Mouse (Mus musculus) spleen, postnatal 36 days (tissue): ENCODE data around the gene Prdm11.

Experiments used
- DNase-seq, 2 experiments: peaks; one replicate each; pipeline ENCODE4 v3.0.0; 2022; ENCODE audit warnings: low spot score in 2 of 2, mixed read lengths in 1 of 2

Gene Prdm11

GRCm38 (mm10) chr2:93045818-93046508, at the start of gene Prdm11:
Prdm11 (minus strand) TSS chr2:93046167.
- DNase-seq: peak; percentile 27 to 33

- DNase-seq: no peak
Measured at GRCm38 (mm10) chr2:93092347-93092746, 46.4 kb upstream of the Prdm11 start.

GRCm38 (mm10) chr2:93091679-93092078, 45.7 kb upstream of the Prdm11 start:
- DNase-seq: no peak

GRCm38 (mm10) chr2:93089379-93090089, 43.6 kb upstream of the Prdm11 start:
- DNase-seq: no peak

- DNase-seq: no peak
Measured at GRCm38 (mm10) chr2:93088006-93088405, 42.0 kb upstream of the Prdm11 start.

- no peak for DNase-seq
Measured at GRCm38 (mm10) chr2:93085291-93086027, 39.5 kb upstream of the Prdm11 start.

- no peak for DNase-seq
Measured at GRCm38 (mm10) chr2:93084481-93084880, 38.5 kb upstream of the Prdm11 start.

GRCm38 (mm10) chr2:93083317-93083716, 37.4 kb upstream of the Prdm11 start:
- DNase-seq: no peak

- no peak for DNase-seq
Measured at GRCm38 (mm10) chr2:93082846-93083245, 36.9 kb upstream of the Prdm11 start.

- no peak for DNase-seq
Measured at GRCm38 (mm10) chr2:93080871-93081608, 35.1 kb upstream of the Prdm11 start.

- no peak for DNase-seq
Measured at GRCm38 (mm10) chr2:93079394-93079793, 33.4 kb upstream of the Prdm11 start.

GRCm38 (mm10) chr2:93076578-93076955, 30.6 kb upstream of the Prdm11 start:
- no peak for DNase-seq

- peak; percentile 47 to 52 for DNase-seq
Measured at GRCm38 (mm10) chr2:93075738-93076577, 30.0 kb upstream of the Prdm11 start.

- DNase-seq: peak; percentile 30 to 34
Measured at GRCm38 (mm10) chr2:93071656-93072055, 25.7 kb upstream of the Prdm11 start.

- peak; percentile 18 to 19 for DNase-seq
Measured at GRCm38 (mm10) chr2:93068942-93069341, 23.0 kb upstream of the Prdm11 start.

GRCm38 (mm10) chr2:93063347-93063746, 17.4 kb upstream of the Prdm11 start:
- peak in 1 of 2 experiments; percentile 22 for DNase-seq

GRCm38 (mm10) chr2:93051873-93052272, 5.9 kb upstream of the Prdm11 start:
- no peak for DNase-seq

GRCm38 (mm10) chr2:93048601-93049323, 2.8 kb upstream of the Prdm11 start:
- no peak for DNase-seq

- DNase-seq: no peak
Measured at GRCm38 (mm10) chr2:93047491-93048050, 1.6 kb upstream of the Prdm11 start.

- DNase-seq: no peak
Measured at GRCm38 (mm10) chr2:93047036-93047435, 1.1 kb upstream of the Prdm11 start.
